Mouse (Mus musculus): Measurements from ENCODE around the gene Psmb11. TPM values are rescaled to one million over a fixed set of nuclear protein-coding genes. Genes with fewer than 3 reads are reported as not detected.

The Psmb11 gene
- total RNA-seq, 2 experiments from 2014 or later: 0.26 TPM; not detected in 1

- 0 out of 2 replicates have a peak, but pooled peaks have one; percentile 22 for ATAC-seq (replicated peaks; ENCODE audit: low FRiP score, poor library complexity, severe bottlenecking)
Measured at GRCm38 (mm10) chr14:54636954-54637353, 15.7 kb downstream of the Psmb11 start.

DNA sequence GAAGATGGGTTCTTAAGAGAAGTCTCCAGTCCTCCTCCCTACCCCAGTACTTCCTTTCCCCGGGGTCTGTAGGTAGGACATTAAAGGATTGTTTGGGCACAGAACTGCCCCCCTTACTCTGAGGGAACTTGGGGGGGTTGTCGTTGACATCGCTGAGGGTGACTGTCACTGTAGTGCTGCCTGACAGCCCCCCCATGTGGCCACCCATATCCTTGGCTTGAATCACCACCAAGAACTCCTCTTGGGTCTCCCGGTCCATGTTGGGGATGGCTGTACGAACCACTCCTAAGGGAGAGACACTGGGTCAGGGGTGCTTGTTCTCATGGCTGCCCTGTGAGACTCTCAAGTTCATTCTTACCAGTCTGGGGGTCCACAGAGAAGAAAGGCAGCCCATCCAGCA lies 17.0 kb downstream of the Psmb11 start:
- ATAC-seq (replicated peaks; ENCODE audit: low FRiP score, poor library complexity, severe bottlenecking): no peak

GRCm38 (mm10) chr14:54640121-54640520 lies 18.9 kb downstream of the Psmb11 start:
- no peak for ATAC-seq (replicated peaks; ENCODE audit: low FRiP score, poor library complexity, severe bottlenecking)

DNA sequence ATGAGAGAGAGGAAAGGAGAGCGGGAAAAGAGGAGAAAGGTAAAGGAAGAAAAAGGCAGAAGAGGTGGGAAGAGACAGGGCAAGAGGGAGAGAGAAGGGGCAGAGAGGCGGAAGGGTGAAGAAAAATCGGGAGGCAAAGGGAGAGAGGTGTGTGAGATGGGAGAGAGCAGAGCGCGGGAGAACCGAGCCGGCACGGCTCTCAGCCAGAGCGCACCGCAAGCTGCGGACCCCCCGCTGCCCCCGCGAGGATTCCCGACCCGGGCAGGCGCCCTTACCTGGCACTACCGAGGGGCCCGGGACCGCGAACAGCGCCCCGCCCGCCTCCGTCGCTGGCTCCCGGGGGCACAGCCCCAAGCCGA lies 19.7 kb downstream of the Psmb11 start, which contains the start of gene Gm17606:
Gm17606 (plus strand) TSS at position 7 of the 359 bp plus-strand sequence.
- no peak for ATAC-seq (replicated peaks; ENCODE audit: low FRiP score, poor library complexity, severe bottlenecking)

DNA sequence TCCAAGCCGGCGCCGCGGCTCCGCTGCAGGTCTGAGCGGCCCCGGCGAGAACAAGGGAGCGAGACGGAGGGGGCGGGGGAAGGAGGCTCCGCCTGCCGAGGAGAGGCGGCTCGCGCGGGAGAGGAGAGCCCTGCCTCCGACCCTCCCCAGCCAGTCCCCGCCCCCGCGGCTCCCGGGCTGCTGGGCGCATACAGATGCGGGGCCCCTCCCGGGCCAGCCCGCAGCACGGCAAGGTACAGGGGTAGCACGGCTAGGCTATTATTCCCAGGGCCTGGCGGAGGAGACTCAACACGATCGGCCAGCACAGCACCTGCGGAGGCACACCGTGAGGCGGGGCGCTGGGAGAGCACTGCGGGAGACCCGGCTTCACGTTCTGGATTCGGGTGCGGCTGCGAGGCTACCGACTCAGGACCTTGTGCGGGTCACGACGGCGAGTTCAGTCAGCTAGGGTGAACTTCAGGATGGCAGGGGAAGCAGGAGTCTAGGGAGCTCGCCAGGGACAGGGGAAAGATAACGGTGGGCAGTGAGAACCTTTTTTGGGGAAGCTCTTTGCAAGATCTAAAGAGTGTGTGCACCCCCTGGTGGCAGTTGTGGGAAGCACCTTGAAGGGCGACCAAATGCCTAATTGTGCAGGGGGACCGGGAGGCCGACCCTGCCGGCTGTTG lies 20.2 kb downstream of the Psmb11 start, which contains the start of gene Cdh24:
Cdh24 (minus strand) TSS at position 60 of the 665 bp plus-strand sequence.
- ATAC-seq (replicated peaks; ENCODE audit: low FRiP score, poor library complexity, severe bottlenecking): peak; percentile 68

GRCm38 (mm10) chr14:54642224-54642944 lies 21.2 kb downstream of the Psmb11 start:
- no peak for ATAC-seq (replicated peaks; ENCODE audit: low FRiP score, poor library complexity, severe bottlenecking)

DNA sequence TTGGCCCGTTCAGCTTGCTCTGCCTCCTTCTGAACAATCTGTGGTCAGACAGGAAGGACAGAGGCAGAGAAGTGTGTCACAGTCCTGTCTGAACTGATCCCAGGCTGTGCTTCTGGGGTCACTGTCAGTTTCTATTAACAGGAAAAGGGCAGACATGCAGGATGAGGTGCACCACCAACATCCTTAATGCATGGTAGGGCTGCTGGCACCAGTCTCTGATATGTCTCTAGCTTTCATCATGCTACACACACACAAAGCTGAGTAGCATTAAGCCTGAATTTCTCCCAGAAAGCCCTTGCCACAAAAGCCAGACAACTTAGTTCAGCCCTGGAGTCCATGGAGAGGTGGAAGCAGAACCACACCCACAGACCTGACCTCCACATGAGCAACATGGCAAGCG lies 21.8 kb downstream of the Psmb11 start:
- no peak for ATAC-seq (replicated peaks; ENCODE audit: low FRiP score, poor library complexity, severe bottlenecking)

GRCm38 (mm10) chr14:54644294-54644693 lies 23.1 kb downstream of the Psmb11 start:
- ATAC-seq (replicated peaks; ENCODE audit: low FRiP score, poor library complexity, severe bottlenecking): no peak

DNA sequence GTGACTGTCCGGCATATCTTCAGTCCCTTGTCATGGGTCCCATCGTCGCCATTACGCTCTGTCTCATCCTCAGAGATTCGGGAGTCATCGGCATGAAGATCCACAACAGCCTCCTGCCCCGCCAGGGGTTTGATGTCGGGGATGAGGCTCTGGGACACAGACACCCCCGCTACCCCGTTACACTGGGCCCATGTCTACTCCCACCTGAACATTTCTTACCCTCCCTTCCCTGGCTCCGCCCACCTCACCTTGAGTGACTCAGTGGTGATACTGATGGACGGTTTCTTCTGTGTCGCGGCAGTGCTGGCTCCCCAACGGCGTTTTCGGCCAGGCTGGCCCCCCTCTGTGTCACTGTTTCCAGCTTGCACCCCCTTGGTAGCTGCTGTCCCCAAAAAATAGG lies 25.2 kb downstream of the Psmb11 start:
- ATAC-seq (replicated peaks; ENCODE audit: low FRiP score, poor library complexity, severe bottlenecking): no peak

DNA sequence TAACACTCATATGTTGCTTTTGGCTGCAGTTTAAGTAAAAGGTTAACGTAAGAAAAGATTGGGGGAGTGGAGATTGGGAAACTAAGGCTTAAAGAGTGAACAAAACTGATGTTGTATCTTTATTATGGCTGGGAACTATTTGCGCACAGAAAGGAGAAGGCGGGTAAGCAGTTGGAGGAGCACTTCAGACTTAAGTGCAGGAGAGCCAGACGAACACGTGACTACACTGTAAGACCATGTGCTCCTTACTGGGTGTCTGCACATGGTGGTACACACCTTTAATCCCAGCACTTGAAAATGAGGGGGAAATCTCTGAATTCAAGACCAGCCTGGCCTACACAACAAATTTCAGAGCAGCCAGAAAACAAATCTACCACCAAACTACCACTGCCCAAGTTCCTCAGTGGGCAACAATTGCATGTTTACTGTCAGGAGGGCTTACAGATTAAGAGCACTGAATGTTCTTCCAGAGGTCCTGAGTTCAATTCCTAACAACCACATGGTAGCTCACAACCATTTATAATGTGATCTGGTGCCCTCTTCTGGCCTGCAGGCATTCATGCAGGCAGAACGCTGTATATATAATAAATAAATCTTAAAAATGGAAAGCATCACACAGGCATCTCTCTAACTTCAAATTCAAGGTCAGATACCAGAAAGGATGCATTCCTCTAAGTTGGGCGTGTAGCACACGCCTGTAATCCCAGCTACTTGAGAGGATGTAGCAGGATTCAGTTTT lies 25.8 kb downstream of the Psmb11 start:
- no peak for ATAC-seq (replicated peaks; ENCODE audit: low FRiP score, poor library complexity, severe bottlenecking)

GRCm38 (mm10) chr14:54647900-54648299 lies 26.7 kb downstream of the Psmb11 start:
- no peak for ATAC-seq (replicated peaks; ENCODE audit: low FRiP score, poor library complexity, severe bottlenecking)

DNA sequence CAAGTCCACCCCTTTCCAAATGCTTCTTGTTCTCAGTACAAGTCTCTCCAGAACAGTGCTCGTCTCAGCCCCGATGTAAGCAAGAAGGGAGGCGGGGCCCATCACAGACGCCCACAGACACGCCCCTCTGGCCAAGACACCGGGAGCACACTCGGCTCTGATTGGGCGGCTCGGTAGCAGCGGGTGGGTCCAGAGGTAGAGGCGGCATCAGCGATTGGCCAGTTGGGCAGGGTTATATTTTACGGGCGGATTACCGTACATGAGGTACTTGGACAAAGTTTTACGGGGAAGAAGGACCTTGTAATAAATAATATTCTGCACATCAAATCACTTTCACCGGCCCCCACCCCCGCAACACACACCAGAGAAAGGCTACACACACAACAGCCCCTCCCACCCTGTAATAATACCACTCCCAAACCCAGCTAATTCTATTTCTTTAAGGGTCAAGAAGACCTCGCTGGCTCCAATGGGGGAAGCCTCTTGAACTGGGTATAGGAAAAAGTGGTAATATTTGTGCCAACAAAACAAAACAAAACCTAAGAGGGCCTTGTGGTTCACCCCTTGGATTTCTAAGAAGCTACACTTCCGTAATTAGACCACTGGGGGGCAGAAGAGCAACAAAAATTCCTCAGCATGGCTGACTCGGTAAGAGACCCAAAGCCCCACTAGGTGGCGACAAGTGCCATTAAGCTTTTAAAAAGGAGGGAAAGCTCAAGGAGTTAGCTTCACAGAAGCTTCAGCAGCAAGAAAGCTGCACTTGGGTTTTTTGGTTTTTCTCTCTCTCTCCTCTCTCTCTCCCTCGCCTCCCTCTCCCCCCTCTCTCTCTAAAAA lies 29.6 kb downstream of the Psmb11 start:
- peak; percentile 66 for ATAC-seq (replicated peaks; ENCODE audit: low FRiP score, poor library complexity, severe bottlenecking)

GRCm38 (mm10) chr14:54651556-54651955 lies 30.3 kb downstream of the Psmb11 start:
- ATAC-seq (replicated peaks; ENCODE audit: low FRiP score, poor library complexity, severe bottlenecking): no peak

DNA sequence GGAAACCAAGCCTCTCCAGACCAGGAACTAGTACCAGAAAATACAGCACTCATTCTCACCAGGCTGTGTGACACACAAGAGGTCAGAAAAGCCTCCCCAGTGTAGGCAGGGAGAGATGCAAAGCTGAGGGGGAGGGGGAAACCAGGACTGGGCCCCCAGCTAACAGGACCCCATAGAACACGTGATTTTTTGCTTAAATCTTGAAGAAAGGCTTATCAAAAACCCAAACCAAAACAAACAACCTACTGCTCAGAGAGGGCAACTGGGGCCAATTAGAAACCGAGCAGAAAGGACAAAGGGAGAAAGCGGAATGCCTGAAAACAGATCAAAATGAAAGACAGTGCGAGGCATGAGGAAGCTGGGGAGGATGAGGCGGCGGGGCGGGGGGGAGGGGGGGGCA lies 31.6 kb downstream of the Psmb11 start:
- no peak for ATAC-seq (replicated peaks; ENCODE audit: low FRiP score, poor library complexity, severe bottlenecking)

GRCm38 (mm10) chr14:54653496-54653895 lies 32.3 kb downstream of the Psmb11 start:
- peak; percentile 93 for ATAC-seq (replicated peaks; ENCODE audit: low FRiP score, poor library complexity, severe bottlenecking)

- ATAC-seq (replicated peaks; ENCODE audit: low FRiP score, poor library complexity, severe bottlenecking): no peak
Measured at GRCm38 (mm10) chr14:54660009-54660408, 38.8 kb downstream of the Psmb11 start.

DNA sequence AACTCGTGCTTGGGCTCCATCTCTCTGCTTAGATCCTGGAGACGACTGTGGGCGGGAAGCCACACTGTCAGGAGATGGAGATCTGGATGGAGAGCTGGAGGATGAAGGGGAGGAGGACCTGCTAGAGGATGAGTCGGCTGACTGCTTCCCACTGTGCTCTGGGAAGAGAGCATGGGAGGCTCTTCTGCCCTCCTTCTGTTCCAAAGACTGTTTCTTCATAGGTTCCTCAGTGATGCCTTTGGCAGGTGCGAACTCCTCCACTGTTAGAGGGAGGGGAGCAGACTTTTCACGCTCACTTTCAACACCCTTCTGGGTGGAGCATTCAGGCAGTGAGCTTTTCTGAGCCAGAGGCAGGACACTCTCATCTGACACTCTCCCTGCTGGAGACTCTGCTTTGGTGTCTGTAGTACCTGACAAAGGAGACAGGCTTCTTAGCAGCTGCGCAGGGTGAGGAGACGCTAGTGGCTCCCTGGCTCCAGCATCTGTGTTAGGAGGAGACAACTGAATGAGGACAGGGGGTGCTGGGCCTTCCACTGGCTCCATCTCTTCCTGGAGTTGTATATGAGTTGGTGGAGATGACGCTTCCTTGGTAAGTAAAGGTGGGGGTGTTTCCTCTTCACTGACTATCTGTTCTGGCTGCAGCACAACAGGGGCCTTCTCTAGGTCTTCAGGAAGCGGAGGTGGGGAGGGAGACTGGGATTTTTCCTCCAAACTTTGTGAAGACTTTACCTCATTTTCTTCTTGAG lies 43.4 kb downstream of the Psmb11 start:
- ATAC-seq (replicated peaks; ENCODE audit: low FRiP score, poor library complexity, severe bottlenecking): no peak

DNA sequence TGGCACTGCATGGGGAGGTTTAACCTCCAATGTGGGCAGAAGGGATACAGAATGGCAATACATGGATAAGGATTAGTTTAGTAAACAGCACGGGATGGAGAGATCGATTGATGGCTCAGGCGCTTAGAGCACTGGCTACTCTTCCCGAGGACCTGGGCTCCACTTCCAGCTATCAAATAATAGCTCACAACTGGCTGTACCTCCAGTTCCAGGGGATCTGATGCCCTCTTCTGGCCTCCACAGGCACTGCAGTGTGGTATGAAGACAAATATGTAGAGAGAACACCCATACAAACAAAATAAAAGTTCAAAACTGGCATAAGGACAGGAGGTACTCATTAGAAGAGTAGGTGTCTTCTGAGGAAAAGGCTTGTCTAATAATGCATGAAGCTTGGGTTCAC lies 48.1 kb downstream of the Psmb11 start:
- peak; percentile 71 for ATAC-seq (replicated peaks; ENCODE audit: low FRiP score, poor library complexity, severe bottlenecking)

DNA sequence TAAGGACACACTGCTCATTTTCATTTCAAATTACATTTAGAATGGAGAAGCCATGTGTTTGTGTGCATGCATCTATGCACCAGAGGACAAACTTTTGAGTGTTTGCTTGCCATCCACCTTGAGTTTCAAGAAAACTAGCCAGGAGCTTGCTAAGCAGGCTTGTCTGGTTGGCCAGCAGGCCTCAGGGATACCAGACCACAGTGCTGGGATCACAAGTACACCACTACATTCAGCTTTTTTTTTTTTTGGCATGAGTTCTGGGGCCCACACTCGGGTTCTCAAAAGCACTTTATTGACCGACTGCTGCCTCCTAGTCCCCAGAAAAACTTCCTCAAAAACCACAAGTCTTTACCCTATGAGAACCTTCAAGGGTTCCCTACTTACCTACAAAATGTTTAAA lies 53.1 kb downstream of the Psmb11 start:
- no peak for ATAC-seq (replicated peaks; ENCODE audit: low FRiP score, poor library complexity, severe bottlenecking)
